Mouse (Mus musculus) kidney, adult 18-20 months (tissue): ENCODE measurements around the gene Icam1.

Experiments used
- DNase-seq: peaks from one replicate; pipeline ENCODE4 v3.0.0; 2021

Icam1 gene

GRCm38 (mm10) chr9:21015571-21016130, at the start of gene Icam1:
Gene Icam1 (plus strand): TSS chr9:21015985.
- peak; percentile 88 for DNase-seq

GRCm38 (mm10) chr9:20966008-20966407, 49.8 kb upstream of the Icam1 start:
- DNase-seq, result no peak

- DNase-seq, result no peak
These were observed 49.0 kb upstream of the Icam1 start for GRCm38 (mm10) chr9:20966747-20967146.

GRCm38 (mm10) chr9:20971751-20972140, 44.0 kb upstream of the Icam1 start:
- DNase-seq, result no peak

- peak; percentile 39 for DNase-seq
These were observed 43.4 kb upstream of the Icam1 start for GRCm38 (mm10) chr9:20972141-20972992.

GRCm38 (mm10) chr9:20973001-20973681, 42.6 kb upstream of the Icam1 start:
- no peak for DNase-seq

- no peak for DNase-seq
These were observed 42.1 kb upstream of the Icam1 start for GRCm38 (mm10) chr9:20973682-20974075.

- no peak for DNase-seq
These were observed 40.2 kb upstream of the Icam1 start for GRCm38 (mm10) chr9:20975431-20976215.

- DNase-seq, result peak; percentile 80
These were observed 39.4 kb upstream of the Icam1 start, which contains the start of gene S1pr2 for GRCm38 (mm10) chr9:20976216-20976960. Gene S1pr2 (minus strand): TSS chr9:20976781.

- DNase-seq, result no peak
These were observed 38.7 kb upstream of the Icam1 start for GRCm38 (mm10) chr9:20976961-20977689.

GRCm38 (mm10) chr9:20978409-20979095, 37.2 kb upstream of the Icam1 start:
- DNase-seq, result no peak

GRCm38 (mm10) chr9:20979181-20979580, 36.6 kb upstream of the Icam1 start:
- DNase-seq, result no peak

- no peak for DNase-seq
These were observed 36.0 kb upstream of the Icam1 start for GRCm38 (mm10) chr9:20979769-20980168.

GRCm38 (mm10) chr9:20982171-20982570, 33.6 kb upstream of the Icam1 start:
- no peak for DNase-seq

- DNase-seq, result no peak
These were observed 32.6 kb upstream of the Icam1 start for GRCm38 (mm10) chr9:20983169-20983568.

- DNase-seq, result no peak
These were observed 28.7 kb upstream of the Icam1 start for GRCm38 (mm10) chr9:20986952-20987686.

- DNase-seq, result no peak
These were observed 27.8 kb upstream of the Icam1 start for GRCm38 (mm10) chr9:20987953-20988352.

GRCm38 (mm10) chr9:20990861-20991260, 24.9 kb upstream of the Icam1 start:
- DNase-seq, result peak; percentile 65

- DNase-seq, result no peak
These were observed 24.2 kb upstream of the Icam1 start for GRCm38 (mm10) chr9:20991587-20991986.
